Mouse (Mus musculus) embryonic facial prominence, embryonic 13.5 days (tissue): ENCODE results near the gene Amfr. TPM values are rescaled to one million over a fixed set of nuclear protein-coding genes. Genes with fewer than 3 reads are reported as not detected.

Experiments
- ATAC-seq: fragments of 200-750 bp; cut with Nextera tagmentation; 2 replicates; pipeline ENCODE4 v1.8.0; 2017; ENCODE audit warnings: low read depth; ENCODE audit not compliant: insufficient number of reproducible peaks, insufficient read depth, low FRiP score, low TSS enrichment
- H3K27ac ChIP-seq: fragments of 300-500 bp; sonication (generic); 2 replicates; pipeline ENCODE4 v1.5.1; 2015; ENCODE audit warnings: moderate library complexity, mild to moderate bottlenecking, inconsistent platforms
- H3K27me3 ChIP-seq: fragments of 300-500 bp; sonication (generic); 2 replicates; pipeline ENCODE4 v1.6.1; 2015; ENCODE audit warnings: mild to moderate bottlenecking, inconsistent platforms
- H3K36me3 ChIP-seq: fragments of 300-500 bp; sonication (generic); 2 replicates; pipeline ENCODE4 v1.6.1; 2015; ENCODE audit warnings: mild to moderate bottlenecking, inconsistent platforms
- H3K4me1 ChIP-seq: fragments of 300-500 bp; sonication (generic); 2 replicates; pipeline ENCODE4 v1.6.1; 2015; ENCODE audit warnings: inconsistent platforms
- H3K4me2 ChIP-seq: fragments of 300-500 bp; sonication (generic); 2 replicates; pipeline ENCODE4 v1.6.1; 2015; ENCODE audit warnings: moderate library complexity, mild to moderate bottlenecking, inconsistent platforms
- H3K4me3 ChIP-seq: fragments of 300-500 bp; sonication (generic); 2 replicates; pipeline ENCODE4 v1.5.1; 2015; ENCODE audit warnings: mild to moderate bottlenecking, inconsistent platforms
- H3K9ac ChIP-seq: fragments of 300-500 bp; sonication (generic); 2 replicates; pipeline ENCODE4 v1.6.1; 2015; ENCODE audit warnings: mild to moderate bottlenecking, inconsistent platforms
- H3K9me3 ChIP-seq: fragments of 300-500 bp; sonication (generic); 2 replicates; pipeline ENCODE4 v1.6.1; 2016; ENCODE audit warnings: inconsistent platforms
- WGBS: fragments of 180-500 bp; shearing (Covaris S2); methylation state at CpG from one replicate; pipeline ENCODE4 v1.1.7; 2015; ENCODE audit warnings: mixed read lengths; 5-methylcytosine and 5-hydroxymethylcytosine counted together
- microRNA-seq: library from miRNA; unstranded; fragments of <30 nt; microRNA quantifications from one replicate; pipeline ENCODE4, GENCODE M21; 2016
- polyA plus RNA-seq: library from polyadenylated mRNA; unstranded; fragments of >200 nt; fragmentation: Nextera tagmentation; extraction: Ambion mirVana; gene quantifications from 2 replicates; pipeline ENCODE4 v1.2.1, GENCODE M21; 2015

Amfr gene
- polyA plus RNA-seq, 1 experiment from 2014 or later, result 40.1 TPM

DNA sequence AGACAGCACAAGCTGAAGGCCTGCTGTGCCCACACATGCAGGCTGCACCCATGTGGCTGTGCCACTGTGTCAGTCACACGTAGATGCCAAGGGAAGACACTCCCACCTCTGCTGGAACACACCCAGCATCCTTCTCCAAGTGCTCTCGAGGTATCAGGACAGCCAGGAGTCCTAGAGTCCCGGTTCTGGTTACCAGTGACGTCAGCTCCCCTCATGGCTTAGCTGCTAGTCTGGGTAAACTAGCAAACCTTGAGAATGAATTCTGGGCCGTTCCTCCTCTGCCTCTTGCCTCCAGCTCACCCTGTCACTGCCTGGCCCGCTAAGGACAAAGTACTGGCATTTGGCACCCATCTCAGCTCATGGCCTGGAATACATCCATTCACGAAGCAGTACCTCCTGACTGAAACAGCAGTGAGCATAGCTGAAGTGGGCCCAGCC, 88.7 kb downstream of the Amfr start:
- no peak for ATAC-seq
- no peak overlapping the region for H3K4me3 ChIP-seq
- WGBS, result 84% methylated on average over 7 of the region's 7 CpGs

More for the DNA sequence above, 88.7 kb downstream of the Amfr start:
- Histone ChIP-seq H3K9ac (no peak overlapping the region), H3K9me3 (peaks cover 6% of the 10 kb centered on the region), H3K4me2 (no peak overlapping the region), H3K27ac (no peak overlapping the region), H3K27me3 (no peaks in the 10 kb centered on the region; the same call in none of the 2 replicates), H3K36me3 (no peaks in the 10 kb centered on the region), H3K4me1 (peaks cover 10% of the 10 kb centered on the region)

Small RNA genes within 50 kb of the gene (microRNA-seq; reads per million reads assigned to microRNA genes)
- gene Gm24159, result not detected

Other genes with a start within 250 kb of the Amfr start
- 9.4 and 12.2 TPM in 2 replicates for gene Gnao1, start 202.9 kb downstream of the Amfr start, polyA plus RNA-seq
- 116 and 126 TPM in 2 replicates for gene Nudt21, start 24.2 kb upstream of the Amfr start, polyA plus RNA-seq
- 15.6 and 18.1 TPM in 2 replicates for gene Ogfod1, start 24.4 kb upstream of the Amfr start, polyA plus RNA-seq
- 16.0 and 16.3 TPM in 2 replicates for gene Bbs2, start 86.1 kb upstream of the Amfr start, polyA plus RNA-seq
- not detected in 2 replicates for gene Mt4, start 124.4 kb upstream of the Amfr start, polyA plus RNA-seq
- gene Mt3, start 139.8 kb upstream of the Amfr start, polyA plus RNA-seq, result 0.58 and 1.1 TPM in 2 replicates
- gene Mt2, start 159.8 kb upstream of the Amfr start, polyA plus RNA-seq, result 56.8 and 70.4 TPM in 2 replicates
- 133 and 170 TPM in 2 replicates for gene Mt1, start 166.2 kb upstream of the Amfr start, polyA plus RNA-seq
- gene Nup93, start 201.7 kb upstream of the Amfr start, polyA plus RNA-seq, result 87.1 and 88.8 TPM in 2 replicates